Mouse (Mus musculus) bone marrow, adult 2 months (tissue): ENCODE data around the gene Mcrip1.

Experiments used
- CTCF ChIP-seq: fragments of 200-500 bp; IDR thresholded peaks from 2 replicates; pipeline ENCODE4 v1.5.1; 2011; ENCODE audit warnings: low read length, control low read depth; ENCODE audit not compliant: control insufficient read depth, insufficient read depth
- POLR2A ChIP-seq: fragments of 200-500 bp; IDR thresholded peaks from 2 replicates; pipeline ENCODE4 v1.6.1; 2011; ENCODE audit warnings: low read depth, mild to moderate bottlenecking, control low read depth, low read length, borderline replicate concordance; ENCODE audit not compliant: control insufficient read depth

- TF ChIP-seq CTCF (no peak), POLR2A (no peak)
Observed at GRCm38 (mm10) chr11:120583937-120584336, 34.4 kb upstream of the Mcrip1 start.
